Comparison of ENCODE assay signal across 25 mouse cellular contexts in genomic region chr6:111057798-111058197, GRCm38 (mm10).
DNase-seq lines count a peak whose midpoint lies in the region; ATAC-seq and TF ChIP-seq lines count a peak whose summit lies in the region.
"Had no signal": no experiment of that assay in that cellular context is flagged by ENCODE, and none has a peak within 500 bp of the region (broad histone marks: within the 10 kb centered on the region; RNA-seq: fewer than 3 reads in every experiment).

No protein-coding gene starts in this region.

- no peaks in the 10 kb centered on the region for H3K36me3 ChIP-seq in heart, adult 2 months (ENCODE audit: control insufficient read depth, insufficient read depth, low read length)
- H3K36me3 ChIP-seq in midbrain, postnatal 0 days (ENCODE audit: insufficient read depth, low read length) = no peaks in the 10 kb centered on the region
- H3K36me3 ChIP-seq in midbrain, embryonic 16.5 days (ENCODE audit: control insufficient read depth, insufficient read depth, low read length) = no peaks in the 10 kb centered on the region
- H3K36me3 ChIP-seq: heart, embryonic 13.5 days; limb, embryonic 12.5 days; liver, embryonic 15.5 days; midbrain, embryonic 15.5 days; stomach, embryonic 15.5 days had no signal

- H3K9ac ChIP-seq in heart, adult 2 months (ENCODE audit: low read depth, low read length) = no peak overlapping the region
- H3K9ac ChIP-seq in midbrain, postnatal 0 days (replicated peaks; ENCODE audit: low read length, poor library complexity, severe bottlenecking) = no peak overlapping the region
- no peak overlapping the region for H3K9ac ChIP-seq in midbrain, embryonic 16.5 days (ENCODE audit: low read depth, low read length)
- H3K9ac ChIP-seq: heart, embryonic 13.5 days; limb, embryonic 12.5 days; liver, embryonic 15.5 days; midbrain, embryonic 15.5 days; stomach, embryonic 15.5 days had no signal

- no peak overlapping the region for H3K27ac ChIP-seq in heart, adult 2 months
- no peak overlapping the region for H3K27ac ChIP-seq in midbrain, postnatal 0 days (ENCODE audit: low read depth, low read length)
- H3K27ac ChIP-seq in midbrain, embryonic 16.5 days (ENCODE audit: low read length) = no peak overlapping the region
- H3K27ac ChIP-seq: heart, embryonic 13.5 days; limb, embryonic 12.5 days; liver, embryonic 15.5 days; midbrain, embryonic 15.5 days; stomach, embryonic 15.5 days had no signal

- no peak for TF ChIP-seq POLR2A in heart, adult 2 months (IDR thresholded peaks at IDR 0.05; ENCODE audit: insufficient read depth, low read depth, low read length)

- ATAC-seq in midbrain, postnatal 0 days (ENCODE audit: low FRiP score) = no peak
- ATAC-seq in midbrain, embryonic 16.5 days = no peak
- no peak for ATAC-seq in granulocyte monocyte progenitor cell, adult 5-6 weeks (replicated peaks; ENCODE audit: poor library complexity, severe bottlenecking)
- ATAC-seq: forebrain, embryonic 16.5 days; hindbrain, embryonic 16.5 days; midbrain, embryonic 15.5 days had no signal

- no peak overlapping the region for H3K4me2 ChIP-seq in midbrain, postnatal 0 days (ENCODE audit: low read depth, low read length, poor library complexity, severe bottlenecking)
- H3K4me2 ChIP-seq in midbrain, embryonic 16.5 days (ENCODE audit: low read length) = no peak overlapping the region
- H3K4me2 ChIP-seq: heart, embryonic 13.5 days; limb, embryonic 12.5 days; liver, embryonic 15.5 days; midbrain, embryonic 15.5 days; stomach, embryonic 15.5 days had no signal

- H3K27me3 ChIP-seq in heart, adult 2 months (ENCODE audit: control insufficient read depth, insufficient read depth, low read length) = no peaks in the 10 kb centered on the region
- no peaks in the 10 kb centered on the region for H3K27me3 ChIP-seq in midbrain, postnatal 0 days (ENCODE audit: insufficient read depth, low read length)
- no peaks in the 10 kb centered on the region for H3K27me3 ChIP-seq in midbrain, embryonic 16.5 days (ENCODE audit: control insufficient read depth, insufficient read depth, low read depth, low read length)
- H3K27me3 ChIP-seq: heart, embryonic 13.5 days; limb, embryonic 12.5 days; liver, embryonic 15.5 days; midbrain, embryonic 15.5 days; stomach, embryonic 15.5 days had no signal

- no peak for DNase-seq in heart, adult 2 months
- no peak for DNase-seq in heart, postnatal 14 days
- peak; percentile 7 for DNase-seq in kidney, postnatal 10 days
- DNase-seq in kidney, adult 11 months = no peak
- no peak for DNase-seq in midbrain, postnatal 0 days (ENCODE audit: low spot score)
- DNase-seq in urinary bladder, adult 2 months (ENCODE audit: low spot score) = no peak
- DNase-seq: adrenal gland, postnatal 25 days; B cell, adult 2 months; cerebellum, adult 11-12 months; embryo, embryonic 11 days; heart, adult 11 months; heart, postnatal 4 days; layer of hippocampus, adult 9-11 months; lung, postnatal 36 days; right cerebral cortex, postnatal 25 days; thymus, adult 2 months had no signal

- 69% methylated on average over 3 of the region's 3 CpGs for WGBS in heart, adult 2 months
- WGBS in midbrain, postnatal 0 days = 86% methylated on average over 3 of the region's 3 CpGs
- 86% methylated on average over 3 of the region's 3 CpGs for WGBS in midbrain, embryonic 16.5 days

- peak; percentile 42 for TF ChIP-seq CTCF in heart, adult 2 months (IDR thresholded peaks at IDR 0.05)
- TF ChIP-seq CTCF in midbrain, postnatal 0 days (IDR thresholded peaks at IDR 0.05) = peak; percentile 33; the same call in 1 of the 2 replicates

- no peaks in the 10 kb centered on the region for H3K9me3 ChIP-seq in midbrain, postnatal 0 days (ENCODE audit: low read length)
- H3K9me3 ChIP-seq in midbrain, embryonic 16.5 days (replicated peaks; ENCODE audit: control insufficient read depth, low read length, poor library complexity, severe bottlenecking) = no peaks in the 10 kb centered on the region
- H3K9me3 ChIP-seq: heart, embryonic 13.5 days; limb, embryonic 12.5 days; liver, embryonic 15.5 days; midbrain, embryonic 15.5 days; stomach, embryonic 15.5 days had no signal

- TF ChIP-seq EP300 in heart, adult 2 months (IDR thresholded peaks at IDR 0.05; ENCODE audit: insufficient read depth, low read depth, low read length) = no peak

- H3K4me1 ChIP-seq in heart, adult 2 months (ENCODE audit: control insufficient read depth, insufficient read depth, low read length) = no peaks in the 10 kb centered on the region
- no peaks in the 10 kb centered on the region for H3K4me1 ChIP-seq in midbrain, postnatal 0 days (ENCODE audit: insufficient read depth, low read length)
- no peaks in the 10 kb centered on the region for H3K4me1 ChIP-seq in midbrain, embryonic 16.5 days (ENCODE audit: control insufficient read depth, insufficient read depth, low read length)
- H3K4me1 ChIP-seq: heart, embryonic 13.5 days; limb, embryonic 12.5 days; liver, embryonic 15.5 days; midbrain, embryonic 15.5 days; stomach, embryonic 15.5 days had no signal

- intact Hi-C loops in heart, adult 2 months (cut with DNase I) = loop anchor here (5.0 kb wide), 1 partner anchor 1035 kb away; no protein-coding TSS in a partner anchor
- intact Hi-C loops in heart, postnatal 14 days (cut with DNase I) = no loop called here

- no peaks in the 10 kb centered on the region for H3K79me2 ChIP-seq in heart, adult 2 months (replicated peaks; ENCODE audit: control insufficient read depth, insufficient read depth, low read length)

- H3K4me3 ChIP-seq in heart, adult 2 months = no peak overlapping the region
- no peak overlapping the region for H3K4me3 ChIP-seq in midbrain, postnatal 0 days (ENCODE audit: low read depth, low read length)
- H3K4me3 ChIP-seq in midbrain, embryonic 16.5 days (ENCODE audit: low read depth, low read length) = no peak overlapping the region
- H3K4me3 ChIP-seq: heart, embryonic 13.5 days; limb, embryonic 12.5 days; liver, embryonic 15.5 days; midbrain, embryonic 15.5 days; stomach, embryonic 15.5 days had no signal
